Mouse (Mus musculus): ENCODE measurements around the gene Kat2b. TPM values are rescaled to one million over a fixed set of nuclear protein-coding genes. Genes with fewer than 3 reads are reported as not detected.
A peak's percentile ranks its signal among the peaks of the same experiment; 100 is the strongest.
"Not testable (repeated sequence)": the region's sequence is repeated elsewhere in the genome, so short reads cannot be mapped to it uniquely, and the experiment has no call there.

The Kat2b gene
- total RNA-seq, 1 experiment from 2014 or later, result 97.1 TPM

DNA sequence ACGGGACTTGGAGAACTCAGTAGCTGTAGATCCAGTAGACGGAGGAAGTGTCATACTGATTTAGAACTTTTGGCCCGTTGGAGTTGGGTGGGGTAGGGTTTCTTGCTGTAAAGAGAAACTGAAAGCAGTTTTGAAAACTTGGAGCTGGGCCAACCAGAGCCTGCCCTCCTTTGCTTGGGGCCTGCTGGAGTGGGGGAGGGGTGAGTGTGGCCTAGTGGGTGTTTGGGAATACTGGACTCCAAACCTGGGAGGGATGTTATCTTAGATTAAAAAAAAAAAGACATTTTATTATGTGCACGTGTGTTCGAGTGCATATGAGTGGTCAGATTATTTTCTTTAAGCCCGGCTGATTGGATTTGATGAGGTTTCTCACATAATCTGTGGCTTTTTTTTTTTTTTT lies 3.2 kb downstream of the Kat2b start:
- DNase-seq, result peak; percentile 66

DNA sequence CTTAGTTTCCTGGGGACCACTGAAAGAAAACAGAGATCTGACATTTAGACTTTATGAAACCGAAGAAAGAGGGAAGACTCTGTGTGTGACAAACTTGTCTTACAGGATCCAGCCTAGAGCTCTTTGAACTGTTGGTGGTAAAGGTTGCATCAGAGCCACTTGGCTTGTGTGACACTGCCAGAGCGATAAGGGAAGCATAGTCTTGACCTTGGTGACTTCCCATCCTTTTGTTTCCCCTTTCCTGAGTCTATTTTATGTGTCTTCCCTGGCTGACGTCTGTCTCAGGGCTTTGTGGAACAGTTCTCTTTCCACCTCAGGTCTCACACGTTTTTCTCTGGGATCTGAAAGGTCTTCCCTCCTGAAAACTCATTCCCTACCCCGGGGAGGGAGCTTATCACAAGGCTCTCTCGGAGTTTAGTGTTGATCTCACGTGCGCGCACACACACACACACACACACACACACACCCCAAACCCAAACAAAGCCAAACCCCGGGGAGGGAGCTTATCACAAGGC lies 3.8 kb downstream of the Kat2b start:
- DNase-seq, result no peak

DNA sequence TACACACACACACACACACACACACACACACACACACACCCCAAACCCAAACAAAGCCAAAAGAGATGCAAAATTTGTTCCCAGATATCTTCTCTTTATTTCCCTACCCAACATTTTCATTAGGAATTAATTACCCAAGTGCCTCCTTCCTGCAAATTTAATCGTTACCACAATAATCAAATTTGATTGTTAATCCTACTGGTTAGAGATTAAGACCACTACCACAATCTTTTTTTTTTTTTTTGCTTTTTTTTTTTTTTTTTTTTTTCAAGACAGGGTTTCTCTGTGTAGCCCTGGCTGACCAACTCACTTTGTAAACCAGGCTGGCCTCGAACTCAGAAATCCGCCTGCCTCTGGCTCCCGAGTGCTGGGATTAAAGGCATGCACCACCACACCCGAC lies 4.3 kb downstream of the Kat2b start:
- DNase-seq, result not testable (repeated sequence)

DNA sequence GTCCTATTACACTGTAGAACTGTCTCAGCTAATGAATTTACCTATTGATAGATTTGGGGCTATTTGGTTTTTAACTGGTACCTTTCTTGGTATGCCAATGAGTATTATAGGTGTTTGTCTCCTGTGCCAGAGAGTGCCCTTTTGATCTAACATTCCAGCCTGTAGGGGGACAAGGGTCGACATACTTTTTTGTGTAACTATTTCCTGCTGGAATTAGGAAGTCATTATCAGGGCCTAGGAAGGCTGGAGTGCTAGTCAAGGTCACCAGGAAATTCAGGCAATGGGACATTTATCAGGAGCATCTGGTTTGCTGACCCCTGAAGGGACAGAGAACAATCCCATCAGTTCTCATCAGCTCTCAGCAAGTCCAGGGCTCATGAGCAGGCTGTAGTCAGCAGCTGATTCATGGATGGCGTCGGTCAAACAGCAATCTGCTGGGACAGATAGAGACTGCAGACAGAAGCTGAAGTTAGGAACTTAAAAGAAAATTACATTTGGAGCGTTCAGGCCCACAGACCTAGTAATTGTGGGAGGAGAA lies 6.4 kb downstream of the Kat2b start:
- no peak for DNase-seq

DNA sequence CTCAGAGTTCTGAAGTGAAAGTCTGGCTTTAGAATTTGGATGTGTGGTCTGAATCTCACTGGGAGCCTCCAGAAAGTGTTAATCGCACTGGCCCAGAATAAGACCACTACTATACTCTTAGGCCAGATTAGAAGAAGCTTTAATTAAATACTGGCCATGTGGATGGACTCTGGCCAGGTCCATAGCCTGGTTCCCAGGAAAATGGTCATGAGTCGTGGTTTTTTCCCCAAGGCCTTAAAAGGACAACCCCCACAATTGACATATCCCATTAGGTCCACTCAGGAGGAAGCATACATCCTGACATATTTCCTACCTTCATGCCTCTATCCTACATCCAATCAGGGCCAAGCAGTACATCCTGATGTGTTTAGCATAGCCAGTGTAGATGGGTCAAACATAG lies 10.5 kb downstream of the Kat2b start:
- no peak for DNase-seq

DNA sequence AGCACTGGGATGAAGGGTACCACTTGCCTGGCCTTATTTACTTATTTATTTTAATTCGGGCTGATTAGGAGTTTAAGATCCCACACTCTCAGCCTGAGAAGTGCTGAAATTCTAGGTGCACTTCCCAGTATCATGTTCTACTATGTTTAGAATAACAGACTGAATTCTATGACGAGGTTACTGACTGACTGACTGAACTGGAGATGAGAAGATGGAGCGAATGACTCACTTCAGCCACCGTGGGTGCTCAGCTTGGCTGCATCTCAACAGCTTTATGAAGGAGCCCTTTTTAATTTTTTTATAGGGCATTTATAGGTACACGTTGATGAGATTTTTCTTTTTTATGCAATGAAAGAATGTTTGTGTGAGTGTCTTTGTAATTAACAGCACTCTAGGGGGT lies 11.1 kb downstream of the Kat2b start:
- DNase-seq, result no peak

DNA sequence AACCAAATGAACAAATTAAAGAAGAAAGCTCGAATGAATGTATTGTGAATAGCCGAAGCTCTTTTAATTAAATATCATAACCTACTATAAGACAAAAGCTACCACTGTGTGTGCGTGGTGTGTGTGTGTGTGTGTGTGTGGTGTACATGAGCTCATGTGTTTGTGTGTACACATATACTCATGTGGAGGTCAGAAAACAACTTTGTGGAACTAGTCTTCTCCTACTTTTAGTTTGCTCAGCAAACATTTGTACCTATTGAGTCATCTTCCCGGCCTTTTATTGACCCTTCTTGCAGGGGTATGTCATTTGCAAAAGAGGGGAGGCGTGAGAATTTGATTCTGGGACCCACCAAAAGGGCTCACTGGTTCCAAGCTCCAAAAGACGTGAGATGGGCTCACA lies 11.6 kb downstream of the Kat2b start:
- no peak for DNase-seq

DNA sequence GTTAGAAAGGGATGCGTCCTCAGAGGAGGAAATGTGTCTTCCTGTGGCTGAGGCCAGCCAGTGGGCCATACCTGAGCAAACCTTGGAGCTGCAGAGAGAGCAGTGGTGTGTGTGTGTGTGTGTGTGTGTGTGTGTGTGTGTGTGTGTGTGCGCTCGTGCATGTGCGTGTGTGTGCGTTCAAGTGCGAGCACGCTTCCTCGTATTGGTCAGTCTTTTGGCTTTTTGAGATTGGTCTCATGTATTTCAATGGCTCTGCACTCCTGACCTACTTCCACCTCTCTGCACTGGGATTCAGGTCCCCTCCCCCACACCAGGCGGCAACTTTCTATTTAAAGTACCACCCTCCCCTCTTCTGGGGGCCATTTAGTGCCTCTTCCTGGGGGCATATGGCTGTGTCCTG lies 12.1 kb downstream of the Kat2b start:
- no peak for DNase-seq

DNA sequence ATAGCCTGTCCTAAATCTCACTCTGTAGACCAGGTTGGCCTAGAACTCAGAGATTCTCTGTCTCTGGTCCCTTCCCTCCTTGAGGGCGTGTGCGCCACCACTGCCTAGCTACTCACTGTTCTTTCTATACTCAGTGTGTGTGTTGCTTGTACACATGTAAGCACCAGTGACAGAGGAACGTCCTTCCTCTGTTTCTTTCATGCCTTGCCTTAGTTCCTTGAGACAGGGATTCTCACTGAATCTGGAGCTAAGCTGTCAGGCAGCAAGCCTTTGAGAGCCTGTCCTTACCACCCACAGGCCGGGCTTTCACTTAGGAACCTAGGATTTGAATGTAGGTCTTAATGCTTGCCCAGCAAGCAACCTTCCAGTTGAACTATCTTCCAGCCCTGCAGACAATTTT lies 13.0 kb downstream of the Kat2b start:
- DNase-seq, result no peak

DNA sequence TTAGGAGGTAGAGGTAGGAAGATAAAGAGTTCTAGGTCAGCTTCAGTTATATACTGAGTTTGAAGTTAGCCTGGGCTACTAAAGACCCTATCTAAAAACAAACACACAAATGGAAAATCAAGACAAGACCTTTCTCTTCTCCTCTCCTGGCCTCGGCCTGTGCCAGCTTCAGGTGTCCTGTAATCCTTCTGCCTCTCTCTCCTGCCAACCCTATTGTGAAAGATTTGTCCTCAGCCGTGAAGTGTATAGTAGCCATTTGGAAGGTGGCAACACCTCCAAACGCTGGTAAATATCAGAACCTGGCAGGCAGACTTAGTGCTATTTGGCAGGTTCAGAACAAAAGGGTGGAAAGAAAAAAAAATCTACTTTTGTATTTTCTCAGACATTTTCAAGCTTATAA lies 13.6 kb downstream of the Kat2b start:
- no peak for DNase-seq

DNA sequence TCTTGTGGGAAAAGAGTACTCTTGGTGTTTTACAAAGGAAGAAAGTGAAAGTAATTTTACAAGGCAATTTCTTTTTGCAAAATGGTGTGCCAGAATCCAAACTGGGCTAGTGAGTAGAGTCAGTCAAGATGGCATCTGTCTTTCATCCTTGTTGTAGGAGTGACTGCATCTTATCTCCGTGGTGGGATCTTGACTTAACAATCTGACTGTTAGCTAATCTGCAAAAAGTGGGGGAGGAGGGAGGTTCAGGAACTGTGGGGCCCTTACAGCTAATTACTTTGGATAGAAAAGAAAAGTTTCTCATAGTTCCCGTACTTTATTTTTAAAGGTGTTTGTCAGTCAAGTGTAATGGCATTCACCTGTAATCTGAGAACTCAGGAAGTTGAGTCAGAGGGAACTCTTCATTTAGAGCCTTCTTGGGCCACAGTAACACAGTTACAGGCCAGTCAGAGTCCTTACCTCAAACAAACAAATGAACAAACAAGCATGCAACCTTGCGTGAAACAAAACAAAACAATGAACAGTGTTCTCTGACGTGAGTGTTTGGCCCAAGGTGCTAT lies 15.4 kb downstream of the Kat2b start:
- DNase-seq, result no peak

DNA sequence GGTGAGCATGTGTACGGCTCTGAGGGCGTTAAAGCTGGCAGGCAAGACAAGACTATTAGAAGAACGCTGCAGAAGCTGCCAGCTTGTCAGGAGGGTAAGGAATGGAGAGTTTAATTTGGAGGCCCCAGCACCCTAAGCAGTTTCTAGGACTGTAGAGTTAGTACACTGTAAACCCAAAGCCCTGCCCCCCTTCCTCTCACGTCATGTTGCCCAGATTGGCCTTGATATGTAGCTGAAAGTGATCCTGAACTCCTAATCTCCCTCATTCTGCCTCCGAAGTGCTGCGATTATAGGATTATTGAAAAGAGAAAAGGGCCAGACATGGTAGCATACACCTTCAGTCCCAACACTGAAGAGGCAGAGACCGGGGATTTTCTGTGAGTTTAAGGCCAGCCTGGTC lies 16.1 kb downstream of the Kat2b start:
- DNase-seq, result no peak

DNA sequence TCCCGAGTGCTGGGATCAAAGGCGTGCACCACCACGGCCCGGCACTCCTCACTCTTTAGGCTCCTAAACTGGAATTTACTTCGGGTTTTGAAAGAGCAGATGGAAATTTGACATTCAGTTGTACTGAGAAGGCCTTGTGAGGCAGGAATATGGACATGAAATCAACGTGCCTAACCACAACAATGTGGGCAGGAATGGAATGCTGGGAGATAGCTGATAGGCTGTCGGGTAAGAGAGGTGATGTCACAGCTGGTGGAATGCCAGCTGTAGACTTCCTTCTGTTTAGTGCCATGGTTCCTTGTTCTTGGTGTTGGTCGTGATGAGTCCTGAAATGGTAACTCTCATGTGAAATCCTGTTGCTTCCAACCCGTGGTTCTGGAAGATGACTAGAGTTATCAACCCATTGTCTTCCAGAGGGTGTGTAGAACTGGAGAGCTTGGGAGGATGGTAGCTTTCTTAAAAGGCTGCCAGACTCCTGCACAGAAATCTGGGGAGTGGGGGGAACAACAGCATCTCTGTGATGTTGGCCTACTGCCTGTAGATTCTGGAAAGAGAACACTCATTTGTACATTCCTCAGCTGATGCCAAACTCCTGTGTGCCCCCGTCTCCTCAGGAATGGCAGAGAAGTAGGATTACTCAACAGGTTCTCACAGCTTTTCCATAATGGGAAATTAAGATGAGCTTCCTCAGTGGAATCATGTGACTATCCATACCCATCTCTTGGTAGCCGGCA lies 17.4 kb downstream of the Kat2b start:
- no peak for DNase-seq

DNA sequence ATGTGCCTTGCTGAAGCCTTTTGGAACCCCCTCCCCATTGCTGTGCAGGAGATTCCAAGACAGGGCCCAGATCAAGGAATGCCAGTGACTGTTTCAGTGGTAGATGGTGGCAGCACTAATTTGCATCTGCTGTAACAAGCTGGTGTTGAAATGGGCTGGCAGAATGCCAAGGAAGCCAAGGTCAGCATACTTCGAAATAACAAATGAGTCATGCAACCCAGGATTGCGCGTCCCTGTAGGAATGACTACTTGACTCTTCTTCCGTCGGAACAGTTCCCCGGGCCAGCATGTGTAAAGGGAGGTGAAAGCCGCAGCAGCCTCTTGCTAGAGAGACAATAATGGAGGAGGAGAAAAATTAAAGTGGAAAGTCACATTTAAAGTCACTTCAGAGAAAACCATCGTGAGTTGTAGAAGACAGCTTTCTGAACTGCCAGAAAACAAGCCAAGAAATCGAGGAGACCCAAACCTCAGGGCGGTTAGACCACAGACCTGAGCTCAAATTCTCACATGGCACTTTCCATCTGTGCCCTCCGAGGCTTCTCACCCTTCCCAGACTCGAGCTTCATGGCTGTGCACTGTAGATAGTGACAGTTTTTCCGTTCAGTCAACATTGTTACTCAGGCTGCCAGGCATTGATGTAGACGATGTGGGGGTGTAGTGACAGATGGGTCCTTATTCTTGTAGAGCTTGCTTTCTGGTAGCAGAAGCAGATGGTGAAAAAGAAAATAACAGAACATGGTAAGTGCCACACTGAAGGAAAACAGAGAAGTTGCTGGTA lies 20.6 kb downstream of the Kat2b start:
- DNase-seq, result peak; percentile 93

DNA sequence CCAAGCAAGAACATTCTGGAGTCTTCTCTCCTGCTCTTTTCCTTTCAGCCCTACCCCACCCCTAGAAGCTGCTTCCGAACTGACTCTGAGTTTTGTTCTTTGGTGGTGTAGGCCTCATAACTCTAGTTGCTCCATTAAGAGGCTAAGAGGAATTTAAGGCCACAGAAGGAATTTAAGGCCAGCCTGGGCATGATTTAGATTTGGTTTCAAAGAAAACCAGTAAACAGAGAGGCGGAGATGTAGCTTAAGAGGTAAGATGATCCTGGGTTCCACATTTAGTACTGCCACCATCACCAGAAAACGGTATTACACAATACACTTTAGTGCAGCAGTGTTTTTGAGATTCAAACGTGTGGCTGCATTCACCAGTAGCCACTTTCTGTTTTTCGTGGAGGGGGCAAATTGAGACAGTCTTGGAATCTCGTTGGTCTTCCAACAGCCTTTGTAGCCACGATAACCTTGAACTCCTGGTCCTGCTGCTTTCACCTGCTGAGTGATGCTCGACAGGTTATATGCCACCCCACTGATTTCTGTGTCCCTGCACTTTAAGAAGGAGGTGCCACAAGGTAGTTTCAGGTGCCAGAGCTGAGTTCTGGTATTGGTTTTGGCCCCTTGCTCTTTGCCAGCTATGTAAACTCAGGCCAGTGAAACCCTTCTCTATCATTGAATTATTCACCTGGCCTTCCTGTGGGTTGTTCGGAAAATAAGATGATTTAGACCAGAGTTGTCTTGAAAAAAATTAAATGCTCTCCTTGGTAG lies 21.6 kb downstream of the Kat2b start:
- DNase-seq, result no peak

DNA sequence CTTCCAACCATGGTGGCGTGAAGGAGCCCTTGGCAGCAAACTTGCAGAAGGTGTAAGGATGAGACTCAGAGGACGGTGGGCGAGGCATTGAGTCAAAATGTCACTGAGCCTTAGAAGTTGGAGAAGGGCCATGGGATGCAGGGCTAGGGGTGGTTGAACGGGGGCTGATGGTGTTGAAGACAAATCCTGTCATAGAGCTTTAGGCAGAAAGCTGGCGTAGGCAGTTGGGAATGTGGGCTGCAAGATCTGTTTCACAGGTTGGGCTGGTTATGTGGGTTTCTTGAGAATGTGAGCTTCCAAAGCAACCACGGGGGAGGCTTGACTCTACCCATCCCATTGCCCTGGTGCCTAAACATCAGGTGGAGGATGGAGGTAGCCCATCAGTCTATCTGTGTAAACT lies 23.4 kb downstream of the Kat2b start:
- no peak for DNase-seq

DNA sequence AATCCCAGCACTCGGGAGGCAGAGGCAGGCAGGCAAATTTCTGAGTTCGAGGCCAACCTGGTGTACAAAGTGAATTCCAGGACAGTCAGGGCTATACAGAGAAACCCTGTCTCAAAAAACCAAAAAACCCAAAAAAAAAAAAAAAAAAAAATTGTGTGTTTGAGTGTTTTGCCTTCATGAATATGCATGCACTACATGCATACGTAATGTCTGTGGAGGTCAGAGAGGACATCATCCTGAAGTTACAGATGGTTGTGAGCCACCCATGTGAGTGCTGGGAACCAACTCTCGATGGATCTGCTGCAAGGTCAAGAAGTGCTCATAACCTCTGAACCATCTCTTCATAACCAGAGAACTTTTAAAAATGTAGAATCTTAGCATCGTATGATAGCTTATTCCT lies 25.2 kb downstream of the Kat2b start:
- DNase-seq, result no peak

DNA sequence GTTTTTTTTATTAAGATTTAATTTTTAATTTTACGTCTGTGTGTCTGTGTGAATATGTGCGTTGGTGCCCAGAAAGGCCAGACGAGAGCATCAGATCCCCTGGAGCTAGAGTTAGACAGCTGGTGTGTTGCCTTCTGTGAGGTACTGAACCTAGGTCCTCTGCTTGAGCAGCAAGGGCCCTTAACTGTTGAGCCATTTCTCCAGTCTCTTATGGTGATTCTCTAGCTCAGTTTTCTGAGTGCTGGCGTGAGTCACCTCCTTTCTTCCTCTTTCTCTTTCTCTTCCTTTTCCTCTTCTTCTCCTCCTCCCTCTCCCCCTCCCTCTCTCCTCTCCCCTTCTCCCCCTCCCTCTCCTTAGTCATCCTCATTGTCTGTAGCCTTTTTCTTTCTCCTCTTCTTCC lies 27.9 kb downstream of the Kat2b start:
- no peak for DNase-seq

DNA sequence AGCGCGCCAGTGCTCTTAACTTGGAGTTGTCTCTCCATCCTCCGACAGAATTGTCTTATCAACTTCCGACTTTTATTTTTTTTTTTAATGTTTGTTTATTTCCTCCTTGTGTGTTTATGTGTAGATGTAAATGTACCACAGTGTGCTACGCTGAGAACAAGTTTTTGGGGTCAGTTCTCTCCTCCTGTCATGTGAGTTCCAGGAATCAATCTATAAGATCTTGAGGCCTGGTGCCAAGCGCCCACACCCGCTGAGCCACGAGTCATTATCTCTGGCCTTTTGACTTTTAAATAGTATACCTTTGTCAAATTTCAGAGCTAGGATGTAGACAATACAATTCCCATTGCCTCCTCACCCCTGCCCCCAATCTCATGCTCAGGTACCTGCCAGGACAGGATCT lies 28.9 kb downstream of the Kat2b start:
- no peak for DNase-seq

DNA sequence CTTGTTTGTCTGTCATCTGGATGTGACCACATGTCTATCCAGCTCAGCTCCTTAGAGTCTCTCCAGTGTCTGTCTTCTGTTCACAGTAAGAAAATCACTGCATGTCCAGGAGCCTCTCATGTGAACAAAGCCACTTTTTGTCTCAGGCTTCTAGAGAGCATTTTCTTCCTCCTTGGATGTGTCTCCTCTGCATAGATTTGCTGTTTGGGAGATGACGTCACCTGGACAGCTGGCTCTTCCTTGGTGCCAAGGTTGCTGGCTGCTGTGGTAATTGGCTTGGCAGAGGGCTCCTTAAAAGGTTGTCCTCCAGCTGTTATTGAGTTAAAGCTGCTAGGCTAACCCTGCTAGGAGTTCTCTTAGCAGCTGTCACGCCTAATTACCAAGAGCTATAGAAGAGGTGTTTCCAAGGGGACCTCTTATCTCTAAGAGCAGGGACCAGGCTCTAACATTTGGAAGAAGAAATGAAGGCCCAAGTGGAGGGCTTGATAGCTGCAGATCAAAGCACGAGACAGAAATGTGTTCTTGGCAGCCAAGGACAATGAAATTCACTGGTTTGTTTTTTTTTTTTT lies 29.7 kb downstream of the Kat2b start:
- peak; percentile 62 for DNase-seq

DNA sequence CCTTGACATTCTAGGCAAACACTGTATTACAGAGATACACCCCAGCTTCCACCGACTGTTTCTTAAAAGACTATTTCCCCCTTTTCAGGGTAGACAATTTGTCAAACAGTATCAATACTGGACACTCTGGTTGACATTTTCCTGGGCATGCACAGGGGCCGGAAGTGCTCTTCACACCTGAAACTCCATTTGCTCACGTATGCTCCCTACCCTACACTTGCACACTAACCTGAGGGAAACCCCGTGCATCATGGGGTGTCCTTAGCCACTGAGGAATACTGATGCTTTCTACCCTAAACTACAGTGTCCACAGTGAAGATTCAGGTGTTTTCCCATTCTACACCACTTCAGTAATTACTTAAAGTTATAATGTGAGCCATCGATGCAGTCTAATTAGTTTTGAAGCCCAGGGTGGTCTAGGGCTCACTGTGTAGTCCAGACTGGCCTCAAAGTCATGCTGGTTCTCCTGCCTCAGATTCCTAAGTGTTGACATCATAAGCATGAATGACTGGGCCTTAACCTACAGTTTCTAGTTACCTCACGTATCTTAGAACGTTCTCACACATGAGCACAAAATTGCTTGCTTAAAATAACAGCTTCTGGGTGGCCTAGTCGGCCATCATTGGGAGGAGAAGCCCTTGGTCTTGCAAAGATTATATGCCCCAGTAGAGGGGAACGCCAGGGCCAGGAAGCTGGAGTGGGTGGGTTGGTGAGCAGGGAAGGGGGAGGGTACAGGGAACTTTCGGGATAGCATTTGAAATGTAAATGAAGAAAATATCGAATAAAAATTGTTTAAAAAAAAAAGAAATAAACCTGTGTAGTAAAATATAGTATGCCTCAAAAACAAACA lies 30.5 kb downstream of the Kat2b start:
- no peak for DNase-seq
